Mouse (Mus musculus) myocyte (in vitro differentiated cells): ENCODE data around the gene Sh3pxd2b. TPM values are rescaled to one million over a fixed set of nuclear protein-coding genes. Genes with fewer than 3 reads are reported as not detected.

Experiments used
- H3K27me3 ChIP-seq: one replicate; pipeline ENCODE4 v1.6.1; 2011; ENCODE audit not compliant: control insufficient read depth, insufficient read depth, insufficient read length
- H3K36me3 ChIP-seq: one replicate; pipeline ENCODE4 v1.6.1; 2011; ENCODE audit not compliant: control insufficient read depth, insufficient read depth
- H3K4me2 ChIP-seq: one replicate; pipeline ENCODE4 v1.6.1; 2011; ENCODE audit warnings: low read depth, control low read depth
- H3K4me3 ChIP-seq: one replicate; pipeline ENCODE4 v1.5.1; 2011; ENCODE audit warnings: mild to moderate bottlenecking, control low read depth, moderate library complexity
- H3K79me2 ChIP-seq: one replicate; pipeline ENCODE4 v1.6.1; 2011; ENCODE audit not compliant: control insufficient read depth, insufficient read depth
- H3ac ChIP-seq: one replicate; pipeline ENCODE4 v1.6.1; 2011; ENCODE audit not compliant: control insufficient read depth, insufficient read length
- CEBPB ChIP-seq: IDR thresholded peaks from 2 replicates; pipeline ENCODE4 v1.6.1; 2011; ENCODE audit warnings: mild to moderate bottlenecking, moderate library complexity; ENCODE audit not compliant: poor library complexity, insufficient read depth, severe bottlenecking
- E2F4 ChIP-seq: IDR thresholded peaks from one replicate; pipeline ENCODE4 v1.6.1; 2011; ENCODE audit warnings: mild to moderate bottlenecking, control low read depth, moderate library complexity; ENCODE audit not compliant: insufficient read depth
- MAX ChIP-seq: IDR thresholded peaks from one replicate; pipeline ENCODE4 v1.6.1; 2011; ENCODE audit warnings: low read depth, mild to moderate bottlenecking, control low read depth
- MYOD1 ChIP-seq, 3 experiments: IDR thresholded peaks; one replicate each; pipeline ENCODE4 v1.6.1; 2011; ENCODE audit warnings: control low read depth in 2 of 3, low read depth in 2 of 3, mild to moderate bottlenecking in 2 of 3, moderate library complexity in 1 of 3; ENCODE audit not compliant: insufficient read length in 2 of 3, control insufficient read depth in 1 of 3
- MYOG ChIP-seq, 3 experiments: IDR thresholded peaks; one replicate each; pipeline ENCODE4 v1.6.1; 2011; ENCODE audit warnings: control low read depth in 2 of 3, low read depth in 2 of 3, mild to moderate bottlenecking in 2 of 3; ENCODE audit not compliant: insufficient read length in 2 of 3, control insufficient read depth in 1 of 3, insufficient read depth in 1 of 3
- POLR2A ChIP-seq: IDR thresholded peaks from one replicate; pipeline ENCODE4 v1.6.1; 2011; ENCODE audit warnings: low read depth, mild to moderate bottlenecking, control low read depth, moderate library complexity; ENCODE audit not compliant: insufficient read length
- POLR2AphosphoS2 ChIP-seq: IDR thresholded peaks from one replicate; pipeline ENCODE4 v1.6.1; 2011; ENCODE audit warnings: low read depth, control low read depth; ENCODE audit not compliant: insufficient read length
- REST ChIP-seq: IDR thresholded peaks from one replicate; pipeline ENCODE4 v1.6.1; 2011; ENCODE audit warnings: mild to moderate bottlenecking, control low read depth, moderate library complexity; ENCODE audit not compliant: insufficient read depth, insufficient read length
- SRF ChIP-seq: IDR thresholded peaks from one replicate; pipeline ENCODE4 v1.6.1; 2011; ENCODE audit warnings: low read depth; ENCODE audit not compliant: control insufficient read depth, insufficient read length
- TCF12 ChIP-seq: IDR thresholded peaks from one replicate; pipeline ENCODE4 v1.6.1; 2011; ENCODE audit warnings: mild to moderate bottlenecking, control low read depth; ENCODE audit not compliant: poor library complexity, insufficient read depth, severe bottlenecking
- TCF3 ChIP-seq: IDR thresholded peaks from one replicate; pipeline ENCODE4 v1.6.1; 2011; ENCODE audit warnings: low read depth, control low read depth; ENCODE audit not compliant: insufficient read length
- USF1 ChIP-seq: IDR thresholded peaks from one replicate; pipeline ENCODE4 v1.6.1; 2011; ENCODE audit warnings: low read depth, mild to moderate bottlenecking, control low read depth, moderate library complexity
- polyA plus RNA-seq: library from polyadenylated mRNA; unstranded; fragments of >200 nt; fragmentation: generic; extraction: Trizol; gene quantifications from one replicate; pipeline ENCODE4 v1.2.1, GENCODE M21; 2012; ENCODE audit warnings: missing spikeins

Gene Sh3pxd2b
- polyA plus RNA-seq, 1 experiment, result 22.3 TPM

DNA sequence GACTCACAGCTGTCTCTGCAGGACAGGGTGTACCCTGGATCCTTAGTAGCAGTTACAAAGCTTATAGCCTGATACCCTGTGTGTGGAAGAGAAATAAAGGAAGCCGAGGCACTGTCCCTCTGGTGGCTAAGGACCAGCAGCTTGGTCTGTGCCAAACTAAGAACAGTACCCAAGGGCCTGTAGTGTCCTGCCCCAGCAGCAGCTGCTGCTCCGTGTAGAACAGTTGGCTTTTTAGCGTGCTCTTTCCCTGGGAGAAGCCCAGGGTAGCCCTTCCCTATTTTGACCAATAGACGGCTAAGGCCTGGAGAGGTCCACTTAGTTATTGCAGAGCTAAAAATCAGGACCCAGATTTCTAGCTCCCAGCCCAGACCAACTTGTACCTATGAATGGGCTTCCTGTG, 77.0 kb downstream of the Sh3pxd2b start:
- no peaks in the 10 kb centered on the region for H3K79me2 ChIP-seq
- peaks cover 28% of the 10 kb centered on the region for H3K36me3 ChIP-seq
- H3K4me3 ChIP-seq, result no peak overlapping the region
- H3ac ChIP-seq, result no peak overlapping the region
- no peaks in the 10 kb centered on the region for H3K27me3 ChIP-seq
- H3K4me2 ChIP-seq, result no peak overlapping the region
- TF ChIP-seq TCF3 (no peak), MYOD1 (IDR thresholded peaks at IDR 0.05; ENCODE audit: control insufficient read depth in 1 of 3, insufficient read length in 2 of 3, low read depth in 2 of 3) (peak in 2 of 3 experiments; percentile 58 to 64), TCF12 (no peak), USF1 (no peak), MYOG (IDR thresholded peaks at IDR 0.05; ENCODE audit: control insufficient read depth in 1 of 3, insufficient read depth in 1 of 3, insufficient read length in 2 of 3, low read depth in 2 of 3) (peak in 1 of 3 experiments; percentile 72)

DNA sequence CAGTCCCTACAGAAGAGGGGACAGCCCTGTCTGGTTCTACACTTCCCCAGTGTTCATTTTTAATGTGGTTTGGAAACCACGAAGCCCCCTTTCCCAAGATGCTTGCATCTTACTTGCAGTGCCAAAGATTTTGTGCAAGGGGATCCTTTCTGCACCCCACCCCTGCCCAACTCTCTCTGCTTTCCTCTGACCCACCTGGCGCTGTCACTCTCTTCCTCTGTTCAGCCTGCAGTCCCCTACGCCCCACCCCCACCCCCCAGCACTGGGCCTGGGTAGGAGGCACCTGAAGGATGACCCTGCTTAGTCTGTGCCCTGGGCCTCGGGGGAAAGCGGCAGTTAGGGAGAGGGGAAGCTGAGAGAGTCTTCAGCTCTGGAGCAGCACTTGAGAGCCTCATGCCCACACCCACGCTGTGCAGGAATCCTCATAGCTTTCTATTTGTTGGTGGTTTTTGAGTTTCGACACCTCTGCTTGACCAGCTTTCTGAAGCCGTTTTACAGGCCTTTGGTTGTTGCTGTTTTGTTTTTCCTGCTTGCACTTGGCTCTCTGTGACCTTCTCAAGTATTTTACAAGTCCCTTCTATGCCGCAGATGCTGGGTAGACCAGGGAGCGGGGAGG, 77.5 kb downstream of the Sh3pxd2b start:
- Histone ChIP-seq H3K4me2 (no peak overlapping the region), H3K4me3 (no peak overlapping the region), H3K27me3 (no peaks in the 10 kb centered on the region), H3K79me2 (no peaks in the 10 kb centered on the region), H3ac (no peak overlapping the region), H3K36me3 (peaks cover 24% of the 10 kb centered on the region)
- TF ChIP-seq MAX, result no peak
- TF ChIP-seq USF1, result no peak
- peak in 2 of 3 experiments; percentile 75 to 80 for TF ChIP-seq MYOD1 (IDR thresholded peaks at IDR 0.05; ENCODE audit: control insufficient read depth in 1 of 3, insufficient read length in 2 of 3, low read depth in 2 of 3)
- no peak for TF ChIP-seq TCF3
- no peak for TF ChIP-seq REST
- no peak for TF ChIP-seq CEBPB
- TF ChIP-seq POLR2A, result no peak

DNA sequence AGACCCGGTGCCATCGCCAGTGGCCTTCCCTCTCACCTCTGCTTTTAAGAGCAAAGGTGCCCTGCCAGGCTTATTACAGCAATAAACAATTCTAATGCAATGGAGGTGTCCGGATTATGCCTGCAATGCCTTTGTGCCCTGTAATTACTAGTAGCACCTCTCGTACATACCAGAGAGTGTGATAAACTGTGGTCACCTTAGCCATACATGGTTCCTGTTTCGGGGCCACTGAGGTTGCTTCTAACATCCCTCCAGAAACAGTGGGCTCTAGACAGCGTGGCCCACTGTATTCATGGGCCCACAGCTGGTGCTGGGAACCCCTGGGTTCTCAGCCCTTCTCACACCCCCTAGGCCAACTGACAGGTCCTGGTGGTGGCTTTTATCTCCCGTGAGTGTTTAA, 79.9 kb downstream of the Sh3pxd2b start:
- TF ChIP-seq POLR2AphosphoS2 (peak; percentile 27), CEBPB (no peak), TCF3 (no peak)
- Histone ChIP-seq H3K4me2 (no peak overlapping the region), H3K27me3 (no peaks in the 10 kb centered on the region), H3K36me3 (peaks cover 10% of the 10 kb centered on the region), H3K79me2 (no peaks in the 10 kb centered on the region), H3K4me3 (no peak overlapping the region), H3ac (no peak overlapping the region)

DNA sequence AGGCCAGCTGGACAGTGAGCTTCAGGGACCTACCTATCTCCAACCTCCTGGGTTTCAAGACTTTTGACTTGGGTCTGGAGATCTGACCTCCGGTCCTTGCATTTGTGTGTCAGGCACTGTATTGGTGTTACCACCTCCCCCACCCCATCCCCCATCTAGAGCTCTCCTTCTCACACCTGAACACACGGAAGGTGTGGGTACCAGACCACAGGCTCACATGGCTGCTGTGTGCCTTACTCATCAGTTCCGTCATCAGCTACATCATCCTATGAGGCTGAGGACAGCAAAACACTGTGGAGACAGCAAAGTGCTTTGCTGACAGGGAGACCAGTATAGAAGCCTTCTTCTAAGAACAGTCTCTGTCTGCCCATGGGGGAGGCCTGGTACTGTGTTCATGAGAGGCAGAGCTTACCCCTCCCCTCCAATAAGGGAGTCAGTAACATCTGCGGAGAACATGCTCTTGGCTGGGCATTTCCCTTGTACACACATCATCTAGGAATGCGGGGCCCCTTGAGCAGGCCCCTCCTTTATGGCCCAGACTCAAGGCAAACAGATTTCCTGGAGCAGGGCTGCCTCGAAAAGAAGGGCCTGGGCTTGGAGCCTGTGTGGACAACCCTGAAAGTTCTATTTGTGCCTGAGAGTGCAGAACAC, 87.9 kb downstream of the Sh3pxd2b start:
- Histone ChIP-seq H3K36me3 (no peaks in the 10 kb centered on the region), H3ac (no peak overlapping the region), H3K4me3 (no peak overlapping the region), H3K27me3 (no peaks in the 10 kb centered on the region), H3K4me2 (peak overlapping the region; percentile 28), H3K79me2 (no peaks in the 10 kb centered on the region)
- no peak for TF ChIP-seq POLR2A
- TF ChIP-seq CEBPB, result no peak

DNA sequence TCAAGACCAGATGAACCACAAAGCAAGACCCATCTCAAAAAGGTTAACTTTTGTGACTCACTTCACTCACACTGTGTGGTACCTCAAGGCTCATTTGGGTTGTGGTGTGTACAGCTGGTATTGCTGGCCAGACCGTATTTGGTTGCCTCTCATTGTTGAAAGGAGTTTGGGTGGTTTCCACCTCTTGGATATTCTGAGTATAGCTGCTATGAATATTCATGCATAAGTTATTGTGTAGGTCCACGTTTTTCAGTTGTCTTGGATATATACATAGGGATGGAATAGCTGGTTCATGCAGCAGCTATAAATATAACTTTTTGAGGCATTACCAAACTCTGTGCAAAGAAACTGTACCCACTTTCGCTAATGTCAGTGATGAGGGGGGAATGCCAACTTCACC, 95.0 kb downstream of the Sh3pxd2b start:
- no peak overlapping the region for H3ac ChIP-seq
- no peaks in the 10 kb centered on the region for H3K36me3 ChIP-seq
- no peak overlapping the region for H3K4me2 ChIP-seq
- TF ChIP-seq TCF3, result no peak
- no peak for TF ChIP-seq POLR2AphosphoS2
- no peak for TF ChIP-seq MAX
- no peak for TF ChIP-seq CEBPB
- no peak for TF ChIP-seq POLR2A
- no peak for TF ChIP-seq MYOG (IDR thresholded peaks at IDR 0.05; ENCODE audit: control insufficient read depth in 1 of 3, insufficient read depth in 1 of 3, insufficient read length in 2 of 3, low read depth in 2 of 3)
- TF ChIP-seq SRF, result no peak
- no peak for TF ChIP-seq REST
- TF ChIP-seq MYOD1 (IDR thresholded peaks at IDR 0.05; ENCODE audit: control insufficient read depth in 1 of 3, insufficient read length in 2 of 3, low read depth in 2 of 3), result no peak
- TF ChIP-seq E2F4, result no peak
- no peak for TF ChIP-seq TCF12
- TF ChIP-seq USF1, result no peak
- no peaks in the 10 kb centered on the region for H3K79me2 ChIP-seq
- no peaks in the 10 kb centered on the region for H3K27me3 ChIP-seq
- H3K4me3 ChIP-seq, result no peak overlapping the region
